Mouse (Mus musculus): ENCODE data around the gene Daxx. TPM values are rescaled to one million over a fixed set of nuclear protein-coding genes. Genes with fewer than 3 reads are reported as not detected.
A peak's percentile ranks its signal among the peaks of the same experiment; 100 is the strongest.
"Not testable (repeated sequence)": the region's sequence is repeated elsewhere in the genome, so short reads cannot be mapped to it uniquely, and the experiment has no call there.

The Daxx gene
- 61.5 and 63.1 TPM in 2 replicates for polyA plus RNA-seq (2015; fragmentation: Nextera tagmentation; extraction: Ambion mirVana)

GRCm38 (mm10) chr17:33909077-33909868, at the start of gene Daxx:
TSS of gene Daxx (plus strand) at chr17:33909414.
- H3K4me1 ChIP-seq (replicated peaks; ENCODE audit: control insufficient read depth, insufficient read depth, low read length) = peaks cover 16% of the 10 kb centered on the region
- no peaks in the 10 kb centered on the region for H3K9me3 ChIP-seq (ENCODE audit: control insufficient read depth, low read length)
- peak within 1 kb of the TSS; percentile 74 for H3K4me2 ChIP-seq (ENCODE audit: low read length)
- peak within 1 kb of the TSS; percentile 84 for H3K9ac ChIP-seq (replicated peaks; ENCODE audit: low read depth, low read length)
- peaks cover 22% of the 10 kb centered on the region for H3K36me3 ChIP-seq (ENCODE audit: control insufficient read depth, insufficient read depth)
- peak within 1 kb of the TSS; percentile 93 for H3K27ac ChIP-seq (ENCODE audit: low read length)
- H3K4me3 ChIP-seq (replicated peaks; ENCODE audit: low read length) = peak within 1 kb of the TSS; percentile 74
- WGBS = under 1% methylated on average over 68 of the region's 68 CpGs
- peak; percentile 98 for ATAC-seq
- no peaks in the 10 kb centered on the region for H3K27me3 ChIP-seq (replicated peaks; ENCODE audit: control insufficient read depth, insufficient read depth, low read length)

- no peaks in the 10 kb centered on the region for H3K36me3 ChIP-seq (ENCODE audit: control insufficient read depth, insufficient read depth)
- H3K4me3 ChIP-seq (replicated peaks; ENCODE audit: low read length) = no peak overlapping the region
- H3K4me2 ChIP-seq (ENCODE audit: low read length) = no peak overlapping the region
- WGBS = 43% methylated on average over 9 of the region's 9 CpGs
- no peaks in the 10 kb centered on the region for H3K9me3 ChIP-seq (ENCODE audit: control insufficient read depth, low read length)
- no peak for ATAC-seq
- no peaks in the 10 kb centered on the region for H3K4me1 ChIP-seq (replicated peaks; ENCODE audit: control insufficient read depth, insufficient read depth, low read length)
- no peaks in the 10 kb centered on the region for H3K27me3 ChIP-seq (replicated peaks; ENCODE audit: control insufficient read depth, insufficient read depth, low read length)
- H3K9ac ChIP-seq (replicated peaks; ENCODE audit: low read depth, low read length) = no peak overlapping the region
- no peak overlapping the region for H3K27ac ChIP-seq (ENCODE audit: low read length)
Observed at GRCm38 (mm10) chr17:33865330-33866030, 43.7 kb upstream of the Daxx start.

- not testable (repeated sequence) for H3K36me3 ChIP-seq (ENCODE audit: control insufficient read depth, insufficient read depth); H3K27me3 ChIP-seq (replicated peaks; ENCODE audit: control insufficient read depth, insufficient read depth, low read length); H3K27ac ChIP-seq (ENCODE audit: low read length); H3K9me3 ChIP-seq (ENCODE audit: control insufficient read depth, low read length); H3K4me3 ChIP-seq (replicated peaks; ENCODE audit: low read length); ATAC-seq; H3K9ac ChIP-seq (replicated peaks; ENCODE audit: low read depth, low read length); H3K4me2 ChIP-seq (ENCODE audit: low read length); H3K4me1 ChIP-seq (replicated peaks; ENCODE audit: control insufficient read depth, insufficient read depth, low read length)
- WGBS = 87% methylated on average over 3 of the region's 12 CpGs
Observed at GRCm38 (mm10) chr17:33873537-33873936, 35.7 kb upstream of the Daxx start, which contains the start of gene Gm7029. TSS of gene Gm7029 (plus strand) at chr17:33873837.

GRCm38 (mm10) chr17:33874411-33874810, 34.8 kb upstream of the Daxx start:
- 85% methylated on average over 11 of the region's 11 CpGs for WGBS

GRCm38 (mm10) chr17:33875797-33876196, 33.4 kb upstream of the Daxx start:
- H3K9ac ChIP-seq (replicated peaks; ENCODE audit: low read depth, low read length); H3K27ac ChIP-seq (ENCODE audit: low read length); H3K4me3 ChIP-seq (replicated peaks; ENCODE audit: low read length); H3K27me3 ChIP-seq (replicated peaks; ENCODE audit: control insufficient read depth, insufficient read depth, low read length); H3K9me3 ChIP-seq (ENCODE audit: control insufficient read depth, low read length); H3K36me3 ChIP-seq (ENCODE audit: control insufficient read depth, insufficient read depth); H3K4me1 ChIP-seq (replicated peaks; ENCODE audit: control insufficient read depth, insufficient read depth, low read length); ATAC-seq; H3K4me2 ChIP-seq (ENCODE audit: low read length): not testable (repeated sequence)
- WGBS = 76% methylated on average over 5 of the region's 5 CpGs

More at GRCm38 (mm10) chr17:33874411-33874810, 34.8 kb upstream of the Daxx start:
- no peaks in the 10 kb centered on the region for H3K27me3 ChIP-seq (replicated peaks; ENCODE audit: control insufficient read depth, insufficient read depth, low read length)
- no peak overlapping the region for H3K4me3 ChIP-seq (replicated peaks; ENCODE audit: low read length)
- H3K4me1 ChIP-seq (replicated peaks; ENCODE audit: control insufficient read depth, insufficient read depth, low read length) = no peaks in the 10 kb centered on the region
- ATAC-seq = no peak
- H3K9ac ChIP-seq (replicated peaks; ENCODE audit: low read depth, low read length) = no peak overlapping the region
- no peaks in the 10 kb centered on the region for H3K9me3 ChIP-seq (ENCODE audit: control insufficient read depth, low read length)
- no peak overlapping the region for H3K4me2 ChIP-seq (ENCODE audit: low read length)
- no peaks in the 10 kb centered on the region for H3K36me3 ChIP-seq (ENCODE audit: control insufficient read depth, insufficient read depth)
- H3K27ac ChIP-seq (ENCODE audit: low read length) = no peak overlapping the region

GRCm38 (mm10) chr17:33884320-33884719, 24.9 kb upstream of the Daxx start:
- 92% methylated on average over 9 of the region's 11 CpGs for WGBS
- H3K36me3 ChIP-seq (ENCODE audit: control insufficient read depth, insufficient read depth); H3K27ac ChIP-seq (ENCODE audit: low read length): not testable (repeated sequence)

GRCm38 (mm10) chr17:33887802-33888201, 21.4 kb upstream of the Daxx start:
- H3K36me3 ChIP-seq (ENCODE audit: control insufficient read depth, insufficient read depth); H3K4me2 ChIP-seq (ENCODE audit: low read length); H3K4me3 ChIP-seq (replicated peaks; ENCODE audit: low read length); H3K9me3 ChIP-seq (ENCODE audit: control insufficient read depth, low read length); H3K27me3 ChIP-seq (replicated peaks; ENCODE audit: control insufficient read depth, insufficient read depth, low read length); H3K9ac ChIP-seq (replicated peaks; ENCODE audit: low read depth, low read length); H3K4me1 ChIP-seq (replicated peaks; ENCODE audit: control insufficient read depth, insufficient read depth, low read length); ATAC-seq; H3K27ac ChIP-seq (ENCODE audit: low read length): not testable (repeated sequence)
- 74% methylated on average over 2 of the region's 2 CpGs for WGBS

More at GRCm38 (mm10) chr17:33884320-33884719, 24.9 kb upstream of the Daxx start:
- H3K9me3 ChIP-seq (ENCODE audit: control insufficient read depth, low read length); H3K9ac ChIP-seq (replicated peaks; ENCODE audit: low read depth, low read length); H3K4me2 ChIP-seq (ENCODE audit: low read length); H3K4me3 ChIP-seq (replicated peaks; ENCODE audit: low read length); H3K4me1 ChIP-seq (replicated peaks; ENCODE audit: control insufficient read depth, insufficient read depth, low read length); H3K27me3 ChIP-seq (replicated peaks; ENCODE audit: control insufficient read depth, insufficient read depth, low read length); ATAC-seq: not testable (repeated sequence)

GRCm38 (mm10) chr17:33888230-33888629, 21.0 kb upstream of the Daxx start:
- not testable (repeated sequence) for H3K36me3 ChIP-seq (ENCODE audit: control insufficient read depth, insufficient read depth); H3K9ac ChIP-seq (replicated peaks; ENCODE audit: low read depth, low read length); H3K9me3 ChIP-seq (ENCODE audit: control insufficient read depth, low read length); H3K4me3 ChIP-seq (replicated peaks; ENCODE audit: low read length); ATAC-seq; H3K27me3 ChIP-seq (replicated peaks; ENCODE audit: control insufficient read depth, insufficient read depth, low read length); H3K27ac ChIP-seq (ENCODE audit: low read length); H3K4me2 ChIP-seq (ENCODE audit: low read length); H3K4me1 ChIP-seq (replicated peaks; ENCODE audit: control insufficient read depth, insufficient read depth, low read length)

- H3K27ac ChIP-seq (ENCODE audit: low read length); H3K36me3 ChIP-seq (ENCODE audit: control insufficient read depth, insufficient read depth); ATAC-seq; H3K4me1 ChIP-seq (replicated peaks; ENCODE audit: control insufficient read depth, insufficient read depth, low read length); H3K27me3 ChIP-seq (replicated peaks; ENCODE audit: control insufficient read depth, insufficient read depth, low read length); H3K9me3 ChIP-seq (ENCODE audit: control insufficient read depth, low read length): not testable (repeated sequence)
- H3K4me3 ChIP-seq (replicated peaks; ENCODE audit: low read length) = peak overlapping the region; percentile 60
- WGBS = 0% methylated on average over 40 of the region's 44 CpGs
- H3K4me2 ChIP-seq (ENCODE audit: low read length) = peak overlapping the region; percentile 63
- peak overlapping the region; percentile 54 for H3K9ac ChIP-seq (replicated peaks; ENCODE audit: low read depth, low read length)
Observed at GRCm38 (mm10) chr17:33889941-33890532, 19.2 kb upstream of the Daxx start.

Measured in forebrain, embryonic 16.5 days (tissue).